Mouse (Mus musculus) MEL (cell line): ENCODE results near the gene Itga2b.

ENCODE experiments used
- CTCF ChIP-seq, 3 experiments: IDR thresholded peaks in 2 of 3; conservative IDR thresholded peaks in 1 of 3; 2 replicates each; pipeline ENCODE4 v1.5.1; 2011 to 2012; ENCODE audit warnings: low read length in 3 of 3, low read depth in 2 of 3, mild to moderate bottlenecking in 2 of 3, improper control_type of control experiment in 1 of 3, inconsistent platforms in 1 of 3, mixed read lengths in 1 of 3, moderate library complexity in 1 of 3; ENCODE audit not compliant: control insufficient read depth in 1 of 3, insufficient read depth in 1 of 3, poor library complexity in 1 of 3, severe bottlenecking in 1 of 3
- EP300 ChIP-seq, 2 experiments: IDR thresholded peaks; 2 replicates each; pipeline ENCODE4 v1.6.1; 2011; ENCODE audit warnings: improper control_type of control experiment in 2 of 2, low read length in 2 of 2, low read depth in 1 of 2, mild to moderate bottlenecking in 1 of 2
- POLR2AphosphoS2 ChIP-seq: IDR thresholded peaks from 2 replicates; pipeline ENCODE4 v1.6.1; 2011; ENCODE audit warnings: low read length, improper control_type of control experiment
- TCF12 ChIP-seq: IDR thresholded peaks from 2 replicates; pipeline ENCODE4 v1.6.1; 2014; ENCODE audit warnings: low read depth, mild to moderate bottlenecking, inconsistent platforms, low read length, improper control_type of control experiment, moderate library complexity

GRCm38 (mm10) chr11:102428981-102429540 is 40.9 kb downstream of the Itga2b start:
- TF ChIP-seq POLR2AphosphoS2 (no peak), EP300 (IDR thresholded peaks at IDR 0.05; ENCODE audit: low read depth in 1 of 2, low read length in 2 of 2) (peak; percentile 19 to 21; a peak in 2 of 4 replicates), TCF12 (0 out of 2 replicates have a peak, but pooled peaks have one; percentile 5), CTCF (IDR thresholded peaks at IDR 0.05 in 2 of 3, conservative IDR thresholded peaks at IDR 0.05 in 1 of 3; ENCODE audit: control insufficient read depth in 1 of 3, insufficient read depth in 1 of 3, low read depth in 2 of 3, low read length in 3 of 3, poor library complexity in 1 of 3, severe bottlenecking in 1 of 3) (no peak)
